Mouse (Mus musculus) T-helper 1 cell (primary cell): ENCODE results near the gene Mamstr.

Experiments
- in situ Hi-C: fragments of 300-600 bp; cut with MboI, MseI; formaldehyde crosslinking; loops from one replicate; pipeline ENCODE4 v1.15.1; 2025; ENCODE audit warnings: high pct_unique_total_duplicates

Gene Mamstr

GRCm38 (mm10) chr7:45639561-45640027, at the start of gene Mamstr:
Gene Mamstr, plus strand, starts transcription at chr7:45639977.
- in situ Hi-C loops: no loop called here

- in situ Hi-C loops: no loop called here
Measured at GRCm38 (mm10) chr7:45590874-45591273, 48.9 kb upstream of the Mamstr start.

GRCm38 (mm10) chr7:45591880-45592279, 47.9 kb upstream of the Mamstr start:
- in situ Hi-C loops: no loop called here

- in situ Hi-C loops: no loop called here
Measured at GRCm38 (mm10) chr7:45593118-45593815, 46.5 kb upstream of the Mamstr start.

GRCm38 (mm10) chr7:45595176-45595575, 44.6 kb upstream of the Mamstr start:
- in situ Hi-C loops: no loop called here

GRCm38 (mm10) chr7:45596107-45596506, 43.7 kb upstream of the Mamstr start:
- in situ Hi-C loops: no loop called here

- in situ Hi-C loops: no loop called here
Measured at GRCm38 (mm10) chr7:45597013-45597412, 42.8 kb upstream of the Mamstr start.

GRCm38 (mm10) chr7:45597527-45597926, 42.2 kb upstream of the Mamstr start:
- in situ Hi-C loops: no loop called here

GRCm38 (mm10) chr7:45598960-45599879, 40.6 kb upstream of the Mamstr start:
- in situ Hi-C loops: no loop called here

- in situ Hi-C loops: no loop called here
Measured at GRCm38 (mm10) chr7:45605704-45606289, 34.0 kb upstream of the Mamstr start.

GRCm38 (mm10) chr7:45609511-45609910, 30.3 kb upstream of the Mamstr start:
- in situ Hi-C loops: no loop called here

- in situ Hi-C loops: no loop called here
Measured at GRCm38 (mm10) chr7:45616277-45616676, 23.5 kb upstream of the Mamstr start.

- in situ Hi-C loops: no loop called here
Measured at GRCm38 (mm10) chr7:45617042-45617695, 22.6 kb upstream of the Mamstr start, which contains the start of gene Fut1. Gene Fut1, plus strand, starts transcription at chr7:45617289.

GRCm38 (mm10) chr7:45618316-45618715, 21.5 kb upstream of the Mamstr start:
- in situ Hi-C loops: no loop called here

GRCm38 (mm10) chr7:45619592-45619991, 20.2 kb upstream of the Mamstr start:
- in situ Hi-C loops: no loop called here

- in situ Hi-C loops: no loop called here
Measured at GRCm38 (mm10) chr7:45621443-45621842, 18.3 kb upstream of the Mamstr start, which contains the start of gene Izumo1. Gene Izumo1, plus strand, starts transcription at chr7:45621811.

- in situ Hi-C loops: no loop called here
Measured at GRCm38 (mm10) chr7:45623507-45623906, 16.3 kb upstream of the Mamstr start.

- in situ Hi-C loops: no loop called here
Measured at GRCm38 (mm10) chr7:45624718-45625117, 15.1 kb upstream of the Mamstr start.

GRCm38 (mm10) chr7:45625481-45625880, 14.3 kb upstream of the Mamstr start:
- in situ Hi-C loops: no loop called here

GRCm38 (mm10) chr7:45626571-45627076, 13.2 kb upstream of the Mamstr start:
- in situ Hi-C loops: no loop called here

GRCm38 (mm10) chr7:45627261-45627660, 12.5 kb upstream of the Mamstr start, which contains the start of gene Rasip1:
Gene Rasip1, plus strand, starts transcription at chr7:45627488.
- in situ Hi-C loops: no loop called here
